Mouse (Mus musculus): ENCODE measurements around the gene Arhgef5.

- TF ChIP-seq POLR2A (IDR thresholded peaks at IDR 0.05; ENCODE audit: borderline replicate concordance, low read depth, low read length) = no peak
- no peak for TF ChIP-seq CTCF (IDR thresholded peaks at IDR 0.05; ENCODE audit: low read depth, low read length)
Observed at GRCm38 (mm10) chr6:43293175-43293574, 27.8 kb downstream of the Arhgef5 start.

Data from bone marrow macrophage, adult 2 months (primary cell).